Mouse (Mus musculus) hindbrain, embryonic 14.5 days (tissue): ENCODE measurements around the gene Cnn2. TPM values are rescaled to one million over a fixed set of nuclear protein-coding genes. Genes with fewer than 3 reads are reported as not detected.

Experiments used
- ATAC-seq: fragments of 200-750 bp; cut with Nextera tagmentation; 2 replicates; pipeline ENCODE4 v1.8.0; 2017; ENCODE audit warnings: moderate number of reproducible peaks, mild to moderate bottlenecking, moderate TSS enrichment, moderate library complexity; ENCODE audit not compliant: low FRiP score
- DNase-seq: peaks from one replicate; pipeline ENCODE4 v3.0.0-alpha.2; 2015; ENCODE audit warnings: low spot score
- H3K27ac ChIP-seq: fragments of 300-500 bp; sonication (generic); 2 replicates; pipeline ENCODE4 v1.5.1; 2014; ENCODE audit warnings: mild to moderate bottlenecking, moderate library complexity
- H3K27me3 ChIP-seq: fragments of 300-500 bp; sonication (generic); 2 replicates; pipeline ENCODE4 v1.6.1; 2014; ENCODE audit warnings: mild to moderate bottlenecking, low read length, mixed read lengths; ENCODE audit not compliant: control insufficient read depth, insufficient read depth
- H3K36me3 ChIP-seq: fragments of 300-500 bp; sonication (generic); replicated peaks from 2 replicates; pipeline ENCODE4 v1.6.1; 2014; ENCODE audit not compliant: control insufficient read depth, insufficient read depth
- H3K4me1 ChIP-seq: fragments of 300-500 bp; sonication (generic); replicated peaks from 2 replicates; pipeline ENCODE4 v1.6.1; 2014; ENCODE audit warnings: antibody characterized with exemption, low read length, mixed read lengths; ENCODE audit not compliant: control insufficient read depth, insufficient read depth
- H3K4me2 ChIP-seq: fragments of 300-500 bp; sonication (generic); replicated peaks from 2 replicates; pipeline ENCODE4 v1.6.1; 2014; ENCODE audit warnings: mild to moderate bottlenecking, moderate library complexity
- H3K4me3 ChIP-seq: fragments of 300-500 bp; sonication (generic); replicated peaks from 2 replicates; pipeline ENCODE4 v1.5.1; 2014; ENCODE audit warnings: mild to moderate bottlenecking, low read length
- H3K9ac ChIP-seq: fragments of 300-500 bp; sonication (generic); 2 replicates; pipeline ENCODE4 v1.6.1; 2014
- H3K9me3 ChIP-seq: fragments of 300-500 bp; sonication (generic); 2 replicates; pipeline ENCODE4 v1.6.1; 2016; ENCODE audit warnings: low read length; ENCODE audit not compliant: control insufficient read depth
- WGBS: fragments of 180-500 bp; shearing (Covaris S2); extraction: QIAGEN DNeasy Blood & Tissue Kit; methylation state at CpG from one replicate; pipeline ENCODE4 v1.1.7; 2014; 5-methylcytosine and 5-hydroxymethylcytosine counted together
- polyA plus RNA-seq: library from polyadenylated mRNA; unstranded; fragments of >200 nt; fragmentation: Nextera tagmentation; extraction: Ambion mirVana; gene quantifications from 2 replicates; pipeline ENCODE4 v1.2.1, GENCODE M21; 2014

Gene Cnn2
- 28.4 and 37.6 TPM in 2 replicates for polyA plus RNA-seq

GRCm38 (mm10) chr10:79988506-79989271, at the start of gene Cnn2:
Cnn2 (plus strand) TSS chr10:79988584.
- no peak for DNase-seq
- H3K27ac ChIP-seq, result no peak within 1 kb of the TSS; the same call in 1 of the 2 replicates

DNA sequence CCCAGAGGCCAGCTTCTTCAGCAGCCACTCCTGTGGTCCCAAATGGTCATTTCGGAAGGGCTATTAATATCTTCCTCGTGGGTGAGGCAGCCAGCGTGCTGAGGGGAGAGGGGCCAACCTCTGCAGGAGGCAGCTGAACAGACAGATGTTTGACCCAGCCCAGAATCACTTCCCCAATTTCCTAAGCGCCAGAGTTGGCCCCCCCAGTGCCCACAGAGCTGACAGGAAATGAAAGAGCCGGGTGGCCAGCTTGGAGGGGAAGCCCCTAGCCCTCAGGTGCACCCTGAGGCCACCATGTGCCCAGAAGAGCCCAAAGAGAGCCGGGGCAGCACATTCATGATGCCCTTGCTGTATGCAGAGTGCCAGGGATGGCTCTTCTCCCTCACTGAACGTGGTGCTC, 47.6 kb upstream of the Cnn2 start:
- H3K36me3 ChIP-seq, result peaks cover 3% of the 10 kb centered on the region; the same call in 1 of the 2 replicates
- no peak overlapping the region for H3K27ac ChIP-seq
- peaks cover 11% of the 10 kb centered on the region for H3K4me1 ChIP-seq
- no peaks in the 10 kb centered on the region for H3K9me3 ChIP-seq
- no peaks in the 10 kb centered on the region for H3K27me3 ChIP-seq
- DNase-seq (no peak), ATAC-seq (no peak)
- 74% methylated on average over 7 of the region's 7 CpGs for WGBS
- no peak overlapping the region for H3K4me2 ChIP-seq
- H3K9ac ChIP-seq, result no peak overlapping the region
- H3K4me3 ChIP-seq, result no peak overlapping the region

More at GRCm38 (mm10) chr10:79988506-79989271, at the start of gene Cnn2:
- Histone ChIP-seq H3K27me3 (peaks cover 43% of the 10 kb centered on the region), H3K9me3 (peaks cover 11% of the 10 kb centered on the region; the same call in 1 of the 2 replicates), H3K9ac (peak within 1 kb of the TSS; percentile 52), H3K4me2 (peak within 1 kb of the TSS; percentile 92), H3K4me3 (peak within 1 kb of the TSS; percentile 40), H3K4me1 (peaks cover 15% of the 10 kb centered on the region), H3K36me3 (no peaks in the 10 kb centered on the region)
- WGBS, result 1% methylated on average over 56 of the region's 59 CpGs
- ATAC-seq, result no peak

DNA sequence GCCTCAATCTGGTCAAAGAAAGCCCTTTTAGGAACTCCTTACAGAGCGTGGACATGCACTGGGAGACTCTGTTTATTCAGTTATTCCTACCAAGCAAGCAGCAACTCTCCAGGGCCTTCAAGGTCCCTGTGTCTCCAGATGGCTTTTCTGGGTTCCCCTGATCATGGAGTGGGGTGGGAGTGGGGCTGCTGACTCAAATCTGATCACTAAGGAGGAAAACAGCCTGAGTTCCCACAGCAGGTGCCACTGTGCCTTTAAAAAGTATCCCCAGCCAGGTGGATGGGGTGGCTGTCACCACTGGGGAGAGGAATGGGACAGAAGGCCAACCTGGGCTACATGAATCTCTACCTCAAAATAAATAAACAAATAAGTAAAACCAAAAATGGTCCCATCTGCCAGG, 45.4 kb upstream of the Cnn2 start:
- Histone ChIP-seq H3K9me3 (no peaks in the 10 kb centered on the region), H3K36me3 (peaks cover 4% of the 10 kb centered on the region; the same call in 1 of the 2 replicates), H3K9ac (0 out of 2 replicates have a peak overlapping the region, but pooled peaks have one; percentile 24), H3K27me3 (no peaks in the 10 kb centered on the region), H3K4me3 (no peak overlapping the region), H3K4me2 (no peak overlapping the region), H3K27ac (no peak overlapping the region), H3K4me1 (peaks cover 11% of the 10 kb centered on the region; the same call in 1 of the 2 replicates)
- DNase-seq (no peak), ATAC-seq (no peak)
- WGBS, result 83% methylated on average over 1 of the region's 1 CpGs

DNA sequence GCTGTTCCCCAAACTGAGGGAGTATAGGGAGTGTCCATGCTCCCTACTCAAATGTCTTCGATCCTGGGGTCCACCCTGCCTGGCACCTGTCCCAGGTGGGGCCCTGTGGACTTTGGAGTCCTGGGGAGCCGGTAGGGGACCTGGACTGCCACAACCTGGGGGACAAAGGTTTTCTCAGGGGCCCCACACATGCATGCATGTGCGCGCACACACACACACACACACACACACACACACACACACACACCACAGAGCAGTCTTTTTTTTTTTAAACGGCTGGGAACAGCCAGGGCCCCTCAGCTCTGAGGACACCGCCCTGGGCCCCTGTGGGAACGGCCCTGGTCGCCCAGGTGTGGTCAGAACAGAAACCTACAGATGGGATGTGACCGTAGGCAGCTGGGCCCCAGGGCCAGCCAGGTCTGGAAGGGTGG, 44.9 kb upstream of the Cnn2 start:
- 0 out of 2 replicates have a peak overlapping the region, but pooled peaks have one; percentile 24 for H3K9ac ChIP-seq
- no peak overlapping the region for H3K27ac ChIP-seq

DNA sequence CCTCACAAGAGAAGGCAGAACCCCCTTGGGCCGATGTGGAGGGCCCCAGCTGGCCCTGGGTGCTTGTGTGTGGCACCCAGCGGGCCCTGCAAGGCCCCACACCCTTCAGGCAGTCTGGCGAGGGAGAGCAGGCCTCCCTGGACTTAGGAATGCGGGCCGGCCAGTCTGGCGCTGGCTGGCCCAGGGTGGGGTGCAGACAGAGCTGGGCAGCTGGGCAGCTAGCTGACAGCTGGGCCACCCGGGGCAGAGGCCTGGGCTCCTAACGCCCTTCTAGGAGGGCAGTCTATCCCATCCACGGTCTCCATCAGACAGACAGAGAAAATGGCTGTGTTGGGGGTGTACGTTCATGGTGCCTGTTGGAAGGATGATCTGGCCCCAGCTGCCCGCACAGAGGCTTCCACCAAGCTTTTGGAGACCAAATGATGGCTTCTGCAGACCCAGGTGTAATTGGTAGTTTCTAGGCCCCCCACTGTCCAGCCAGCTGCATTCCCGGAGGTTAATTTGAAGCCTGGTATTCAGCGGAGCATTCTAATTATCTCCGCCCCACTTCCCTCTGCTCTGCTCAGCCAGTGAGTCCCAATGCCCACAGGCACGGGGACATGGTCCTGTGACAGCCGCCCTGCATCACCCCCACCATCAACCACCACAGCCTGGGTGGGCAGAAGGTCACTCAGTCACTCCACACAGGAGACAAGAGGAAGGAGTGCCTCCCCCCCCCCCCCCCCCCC, 42.7 kb upstream of the Cnn2 start:
- peaks cover 26% of the 10 kb centered on the region for H3K36me3 ChIP-seq
- no peak overlapping the region for H3K4me2 ChIP-seq
- H3K27ac ChIP-seq, result peak overlapping the region; percentile 38; the same call in 1 of the 2 replicates
- H3K27me3 ChIP-seq, result no peaks in the 10 kb centered on the region
- no peak overlapping the region for H3K9ac ChIP-seq
- no peak overlapping the region for H3K4me3 ChIP-seq
- H3K4me1 ChIP-seq, result peaks cover 11% of the 10 kb centered on the region; the same call in 1 of the 2 replicates
- no peak for DNase-seq
- no peaks in the 10 kb centered on the region for H3K9me3 ChIP-seq
- peak; percentile 35; the same call in 1 of the 2 replicates for ATAC-seq
- 19% methylated on average over 16 of the region's 16 CpGs for WGBS

More for the DNA sequence above, 44.9 kb upstream of the Cnn2 start:
- 84% methylated on average over 9 of the region's 9 CpGs for WGBS
- Histone ChIP-seq H3K4me1 (peaks cover 11% of the 10 kb centered on the region; the same call in 1 of the 2 replicates), H3K27me3 (no peaks in the 10 kb centered on the region), H3K36me3 (peaks cover 4% of the 10 kb centered on the region; the same call in 1 of the 2 replicates), H3K9me3 (no peaks in the 10 kb centered on the region), H3K4me3 (no peak overlapping the region), H3K4me2 (no peak overlapping the region)
- DNase-seq (no peak), ATAC-seq (no peak)

DNA sequence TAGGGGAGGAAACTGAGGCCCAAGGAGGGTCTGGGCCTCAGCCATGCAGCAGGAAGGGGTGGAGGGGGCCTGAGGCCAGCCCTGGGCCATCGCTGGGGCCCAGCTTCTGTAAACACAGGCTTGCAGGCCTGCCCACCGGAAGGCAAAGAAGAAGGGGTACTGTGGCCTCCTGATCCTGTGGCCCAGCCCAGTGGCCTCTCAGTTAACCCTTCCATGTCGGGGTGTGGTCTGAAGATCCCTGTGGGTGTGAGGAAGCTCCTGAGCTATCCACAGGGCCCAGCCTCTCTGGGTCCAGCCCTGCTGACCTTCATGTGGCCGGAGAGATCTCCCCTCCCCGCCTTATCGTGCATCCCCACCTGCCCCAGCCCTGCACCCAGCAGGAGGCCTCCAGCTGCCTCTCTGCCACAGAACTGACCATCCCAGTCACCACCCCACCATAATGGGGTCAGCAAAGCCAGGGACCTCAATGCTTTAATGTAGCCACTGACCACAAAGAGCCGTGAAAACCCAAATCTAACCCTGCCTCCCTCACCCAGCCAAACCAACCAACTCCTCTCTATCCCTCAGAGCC, 41.5 kb upstream of the Cnn2 start:
- H3K27ac ChIP-seq, result no peak overlapping the region
- H3K36me3 ChIP-seq, result peaks cover 38% of the 10 kb centered on the region
- no peak overlapping the region for H3K4me2 ChIP-seq
- H3K9me3 ChIP-seq, result no peaks in the 10 kb centered on the region
- WGBS, result 23% methylated on average over 7 of the region's 7 CpGs
- DNase-seq (no peak), ATAC-seq (no peak)
- H3K27me3 ChIP-seq, result no peaks in the 10 kb centered on the region
- H3K4me1 ChIP-seq, result peaks cover 11% of the 10 kb centered on the region; the same call in 1 of the 2 replicates
- no peak overlapping the region for H3K9ac ChIP-seq
- H3K4me3 ChIP-seq, result no peak overlapping the region

- DNase-seq (no peak), ATAC-seq (no peak)
- no peak overlapping the region for H3K9ac ChIP-seq
- no peak overlapping the region for H3K4me3 ChIP-seq
- H3K4me2 ChIP-seq, result no peak overlapping the region
- H3K27ac ChIP-seq, result no peak overlapping the region
- H3K9me3 ChIP-seq, result no peaks in the 10 kb centered on the region
- H3K27me3 ChIP-seq, result no peaks in the 10 kb centered on the region
- peaks cover 39% of the 10 kb centered on the region for H3K36me3 ChIP-seq
- 73% methylated on average over 6 of the region's 6 CpGs for WGBS
- H3K4me1 ChIP-seq, result peaks cover 11% of the 10 kb centered on the region; the same call in 1 of the 2 replicates
These were observed 40.9 kb upstream of the Cnn2 start for GRCm38 (mm10) chr10:79947502-79947901.

- no peak overlapping the region for H3K4me2 ChIP-seq
- DNase-seq (no peak), ATAC-seq (no peak)
- H3K4me3 ChIP-seq, result no peak overlapping the region
- no peak overlapping the region for H3K9ac ChIP-seq
- H3K36me3 ChIP-seq, result peaks cover 54% of the 10 kb centered on the region
- H3K27ac ChIP-seq, result no peak overlapping the region
- 91% methylated on average over 4 of the region's 4 CpGs for WGBS
- peaks cover 11% of the 10 kb centered on the region; the same call in 1 of the 2 replicates for H3K4me1 ChIP-seq
- no peaks in the 10 kb centered on the region for H3K9me3 ChIP-seq
- H3K27me3 ChIP-seq, result no peaks in the 10 kb centered on the region
These were observed 38.5 kb upstream of the Cnn2 start for GRCm38 (mm10) chr10:79949873-79950272.

DNA sequence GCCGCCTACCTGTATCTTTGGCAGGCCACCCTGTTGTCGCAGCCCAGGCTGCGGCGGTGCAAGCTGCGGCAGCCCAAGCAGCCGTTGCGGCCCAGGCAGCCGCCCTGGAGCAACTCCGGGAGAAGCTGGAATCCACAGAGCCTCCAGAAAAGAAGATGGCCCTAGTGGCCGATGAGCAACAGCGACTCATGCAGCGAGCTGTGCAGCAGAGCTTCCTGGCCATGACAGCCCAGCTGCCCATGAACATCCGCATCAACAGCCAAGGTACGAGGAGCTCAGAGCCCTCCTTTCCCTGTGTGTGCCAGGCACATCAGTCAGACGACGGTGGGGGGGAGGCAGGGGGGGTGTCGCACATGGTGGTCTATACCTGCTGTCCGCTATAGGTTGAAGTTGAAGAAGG, 37.7 kb upstream of the Cnn2 start:
- no peak overlapping the region for H3K9ac ChIP-seq
- no peak for DNase-seq
- H3K4me1 ChIP-seq, result peaks cover 7% of the 10 kb centered on the region; the same call in 1 of the 2 replicates
- H3K4me2 ChIP-seq, result no peak overlapping the region
- no peaks in the 10 kb centered on the region for H3K9me3 ChIP-seq
- WGBS, result 82% methylated on average over 18 of the region's 18 CpGs
- H3K36me3 ChIP-seq, result peaks cover 54% of the 10 kb centered on the region
- no peak overlapping the region for H3K4me3 ChIP-seq
- no peaks in the 10 kb centered on the region for H3K27me3 ChIP-seq
- no peak for ATAC-seq
- H3K27ac ChIP-seq, result no peak overlapping the region
